8 mouse cellular contexts compared by ENCODE assay signal in genomic region chr5:51567659-51568058, GRCm38 (mm10). TPM values are rescaled to one million over a fixed set of nuclear protein-coding genes. Genes with fewer than 3 reads are reported as not detected.
DNase-seq lines count a peak whose midpoint lies in the region; ATAC-seq and TF ChIP-seq lines count a peak whose summit lies in the region.

TSS of gene Ppargc1a (minus strand) at chr5:51567726.

- H3K79me2 ChIP-seq in heart, adult 2 months (replicated peaks; ENCODE audit: control insufficient read depth, insufficient read depth, low read length) = no peaks in the 10 kb centered on the region

- no peaks in the 10 kb centered on the region for H3K9me3 ChIP-seq in heart, embryonic 10.5 days
- H3K9me3 ChIP-seq in limb, embryonic 12.5 days = no peaks in the 10 kb centered on the region

- ATAC-seq in limb, embryonic 12.5 days (ENCODE audit: insufficient number of reproducible peaks, insufficient read depth, low FRiP score, low TSS enrichment, low read depth) = 0 out of 2 replicates have a peak, but pooled peaks have one; percentile 52
- ATAC-seq in erythroid progenitor cell, adult 5-6 weeks (replicated peaks; ENCODE audit: low FRiP score, poor library complexity, severe bottlenecking) = no peak

- TF ChIP-seq POLR2A in heart, adult 2 months (IDR thresholded peaks at IDR 0.05; ENCODE audit: insufficient read depth, low read depth, low read length) = 0 out of 2 replicates have a peak, but pooled peaks have one; percentile 0

- 20% methylated on average over 6 of the region's 6 CpGs for whole genome bisulfite sequencing in heart, adult 2 months
- WGBS in heart, embryonic 10.5 days = 42% methylated on average over 6 of the region's 6 CpGs
- WGBS in limb, embryonic 12.5 days = 52% methylated on average over 6 of the region's 6 CpGs

- no peak within 1 kb of the TSS for H3K4me2 ChIP-seq in limb, embryonic 12.5 days

- H3K36me3 ChIP-seq in heart, adult 2 months (ENCODE audit: control insufficient read depth, insufficient read depth, low read length) = no peaks in the 10 kb centered on the region; the same call in none of the 2 replicates
- no peaks in the 10 kb centered on the region for H3K36me3 ChIP-seq in heart, embryonic 10.5 days
- no peaks in the 10 kb centered on the region for H3K36me3 ChIP-seq in limb, embryonic 12.5 days

- no peaks in the 10 kb centered on the region for H3K27me3 ChIP-seq in heart, adult 2 months (ENCODE audit: control insufficient read depth, insufficient read depth, low read length)
- no peaks in the 10 kb centered on the region for H3K27me3 ChIP-seq in heart, embryonic 10.5 days (ENCODE audit: insufficient read depth, poor library complexity, severe bottlenecking)
- H3K27me3 ChIP-seq in limb, embryonic 12.5 days = no peaks in the 10 kb centered on the region

- no peak for TF ChIP-seq CTCF in heart, adult 2 months (IDR thresholded peaks at IDR 0.05)

- peak within 1 kb of the TSS; percentile 60 for H3K9ac ChIP-seq in heart, adult 2 months (ENCODE audit: low read depth, low read length)
- H3K9ac ChIP-seq in limb, embryonic 12.5 days (replicated peaks) = no peak within 1 kb of the TSS

- H3K4me3 ChIP-seq in heart, adult 2 months = peak within 1 kb of the TSS; percentile 29
- H3K4me3 ChIP-seq in heart, embryonic 10.5 days = no peak within 1 kb of the TSS
- no peak within 1 kb of the TSS for H3K4me3 ChIP-seq in limb, embryonic 12.5 days (replicated peaks)

- intact Hi-C loops in heart, adult 2 months (cut with DNase I) = no loop called here

- H3K27ac ChIP-seq in heart, adult 2 months = peak within 1 kb of the TSS; percentile 82
- H3K27ac ChIP-seq in heart, embryonic 10.5 days = peak within 1 kb of the TSS; percentile 37; the same call in 1 of the 2 replicates
- no peak within 1 kb of the TSS for H3K27ac ChIP-seq in limb, embryonic 12.5 days

- no peak for DNase-seq in heart, adult 2 months
- DNase-seq in heart, adult 9 months (ENCODE audit: low spot score in 2 of 2) = no peak
- peak; percentile 29 for DNase-seq in brain, adult 2 months (ENCODE audit: low read depth, low spot score)
- no peak for DNase-seq in heart, embryonic 10.5 days (ENCODE audit: low spot score)
- DNase-seq in ovary, postnatal 36 days (ENCODE audit: low spot score) = no peak
- no peak for DNase-seq in thymus, postnatal 14 days

- H3K4me1 ChIP-seq in heart, adult 2 months (ENCODE audit: control insufficient read depth, insufficient read depth, low read length) = no peaks in the 10 kb centered on the region; the same call in 1 of the 2 replicates
- H3K4me1 ChIP-seq in heart, embryonic 10.5 days = peaks cover 11% of the 10 kb centered on the region
- peaks cover 11% of the 10 kb centered on the region for H3K4me1 ChIP-seq in limb, embryonic 12.5 days (replicated peaks)

- TF ChIP-seq EP300 in heart, adult 2 months (IDR thresholded peaks at IDR 0.05; ENCODE audit: insufficient read depth, low read depth, low read length) = no peak

RNA-seq across cellular contexts. Expression of gene Ppargc1a, which starts in this region (rescaled TPM):
- 100 to 1,000 TPM; 129 to 146 TPM for total RNA-seq in heart, adult 2 months (2021)
- 27.9 and 46.5 TPM in 2 replicates for polyA plus RNA-seq in heart, adult 2 months (2012; rRNA removed)
- 21.2 and 39.8 TPM in 2 replicates for polyA plus RNA-seq in heart, embryonic 10.5 days (2016; fragmentation: Nextera tagmentation; extraction: Ambion mirVana)
- 4.8 and 6.5 TPM in 2 replicates for polyA plus RNA-seq in limb, embryonic 12.5 days (2016; fragmentation: Nextera tagmentation; extraction: Ambion mirVana)
- not detected in 2 replicates for total RNA-seq in erythroid progenitor cell, adult 5-6 weeks (2015; ENCODE audit: low replicate concordance)
- not detected in 2 replicates for total RNA-seq in erythroid progenitor cell, adult 5-6 weeks (2017; ENCODE audit: low replicate concordance)

Comparison
In these comparisons a context has a peak if more than half of its experiments do, and no peak if none do; other contexts are left out.
1. RNA of gene Ppargc1a (total RNA-seq): 129 to 146 TPM in heart, adult 2 months; not detected in erythroid progenitor cell, adult 5-6 weeks; every median in the first group is over 100 times any median in the second.